Mouse (Mus musculus) pancreas, adult 10 weeks (tissue): Measurements from ENCODE around the gene Prune1. TPM values are rescaled to one million over a fixed set of nuclear protein-coding genes. Genes with fewer than 3 reads are reported as not detected.

Source experiments
- polyA plus RNA-seq: library from polyadenylated mRNA; stranded (reverse); fragments of 350-450 nt; fragmentation: Illumina TruSeq; extraction: RNeasy Lipid Tissue Mini Kit (QIAGEN cat#74804); gene quantifications from one replicate; pipeline ENCODE4 v1.2.3, GENCODE M21; 2015; ENCODE audit warnings: low read depth, low replicate concordance; ENCODE audit not compliant: insufficient read depth

The Prune1 gene
- 2.3 TPM for polyA plus RNA-seq

DNA sequence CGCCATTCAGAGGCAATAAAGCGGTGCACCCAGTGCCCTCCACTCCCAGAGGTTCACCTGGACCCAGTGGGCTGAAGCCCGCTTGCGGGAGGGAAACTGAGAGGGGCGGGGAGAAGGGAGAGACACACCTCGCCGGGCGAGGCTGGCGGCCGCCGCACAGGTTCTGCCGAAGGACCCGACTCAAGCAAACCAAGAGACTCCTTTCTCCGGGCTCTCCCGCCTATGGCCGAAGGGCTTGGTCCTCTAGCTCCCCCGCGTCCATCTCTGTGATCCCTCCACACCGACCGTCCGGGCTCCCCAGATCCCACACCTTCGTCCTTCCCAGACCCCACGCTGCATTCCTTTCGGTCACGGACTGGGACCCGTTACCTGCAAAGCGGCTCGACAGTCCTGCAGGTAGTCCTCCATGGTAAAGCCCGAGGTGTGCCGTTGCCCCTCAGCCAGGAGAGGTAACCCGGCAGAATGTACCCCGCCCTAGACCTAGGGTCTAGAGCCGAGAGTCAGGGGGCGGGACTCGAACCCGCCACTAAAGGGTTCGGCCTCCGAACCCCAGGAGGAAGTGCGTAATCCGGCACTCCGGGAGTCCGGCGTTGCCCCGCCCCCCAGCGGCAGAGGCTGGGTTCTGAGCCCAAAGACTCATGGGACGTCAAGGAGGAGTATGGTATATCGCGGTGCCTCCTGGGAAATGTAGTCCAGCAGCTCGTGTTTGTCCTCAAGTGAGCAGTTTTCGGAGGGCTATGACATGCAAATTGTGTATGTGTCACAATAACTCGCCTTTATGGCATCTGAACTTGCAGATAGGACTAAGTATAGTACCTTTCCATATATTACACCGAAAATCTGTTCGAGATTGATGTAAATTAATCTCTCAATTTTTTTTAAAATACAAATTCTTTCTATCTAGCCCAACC lies at the start of gene Prune1, which contains the start of gene Mindy1:
TSS of gene Prune1 (minus strand) at position 861 of the 911 bp plus-strand sequence.
TSS of gene Mindy1 (plus strand) at position 130 of the 911 bp plus-strand sequence.

GRCm38 (mm10) chr3:95314486-95315093 lies 32.7 kb upstream of the Prune1 start, which contains the start of gene Cers2:
Gene Cers2 (plus strand): TSS chr3:95314791.

DNA sequence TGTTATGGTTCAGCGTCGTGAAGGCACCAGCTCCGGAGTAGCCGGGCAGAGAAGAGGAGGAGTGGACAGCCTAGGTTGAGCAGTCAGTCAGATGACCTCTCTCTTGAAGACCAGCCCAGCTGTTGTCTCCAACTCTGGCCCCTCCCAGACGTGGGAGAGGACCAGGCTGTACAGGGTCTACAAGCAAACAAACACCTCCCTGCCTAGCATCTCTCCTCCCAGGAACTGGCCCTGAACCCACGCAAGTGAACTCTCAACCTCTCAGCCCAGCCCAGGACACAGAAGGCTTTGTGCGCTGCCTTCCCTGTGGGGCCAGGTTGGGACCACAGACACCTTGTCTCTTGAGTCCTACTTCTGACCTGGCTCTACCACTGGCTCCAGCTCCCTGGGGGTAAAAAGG lies 25.2 kb upstream of the Prune1 start, which contains the start of gene Anxa9:
TSS of gene Anxa9 (minus strand) at position 77 of the 400 bp plus-strand sequence.

DNA sequence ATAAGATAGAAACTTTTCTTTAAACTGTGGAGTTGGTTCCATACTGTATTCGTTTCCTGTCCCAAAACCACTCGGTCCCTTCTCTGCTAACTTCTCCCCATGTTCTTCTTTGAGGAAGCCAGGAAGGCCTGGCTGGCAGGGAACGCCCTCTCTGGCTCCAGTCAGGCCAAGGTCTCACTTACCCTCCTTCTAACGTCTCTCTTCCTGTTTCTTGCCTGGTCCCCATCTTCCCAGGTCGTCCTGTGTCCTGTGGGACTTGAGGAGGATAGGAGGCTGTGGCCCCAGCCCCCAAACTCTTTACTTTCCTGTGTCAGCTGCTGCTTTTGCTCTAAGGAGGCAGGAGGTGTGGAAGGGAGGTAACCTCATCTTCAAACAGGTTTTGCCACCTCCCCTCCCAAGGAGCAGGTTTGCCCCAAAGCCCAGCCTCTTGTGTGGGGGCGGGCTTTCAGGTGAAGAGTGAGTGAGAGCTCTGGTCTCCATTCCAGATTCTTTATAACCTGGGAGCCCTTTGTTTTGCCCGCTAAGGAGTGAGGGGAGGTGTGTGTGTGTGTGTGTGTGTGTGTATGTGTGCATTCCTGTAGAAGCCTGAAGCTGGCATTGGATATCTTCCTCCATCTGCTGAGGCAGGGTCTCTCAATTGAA lies 31.0 kb downstream of the Prune1 start, which contains the start of gene Bnipl:
TSS of gene Bnipl (minus strand) at position 411 of the 642 bp plus-strand sequence.

DNA sequence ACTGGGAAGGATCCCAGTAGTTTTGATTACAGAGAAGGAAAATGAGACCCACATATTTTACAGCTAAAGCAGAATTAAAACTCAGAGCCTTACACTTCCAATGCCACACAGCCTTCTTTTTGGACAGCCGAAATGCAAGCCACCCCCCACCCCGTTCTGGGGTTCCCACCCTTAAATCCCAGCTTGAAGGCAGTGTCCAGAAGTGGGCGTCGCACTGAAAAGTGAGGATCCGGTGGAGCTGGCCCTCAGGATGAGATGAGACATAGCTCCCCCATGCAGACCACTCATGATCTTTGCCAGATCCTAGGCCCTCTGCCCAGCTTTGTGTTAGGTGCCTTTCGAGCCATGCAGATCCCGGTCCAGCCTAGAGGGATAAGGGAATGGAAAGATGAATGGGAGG lies 40.4 kb downstream of the Prune1 start, which contains the start of gene Gm128:
TSS of gene Gm128 (minus strand) at position 101 of the 400 bp plus-strand sequence.

DNA sequence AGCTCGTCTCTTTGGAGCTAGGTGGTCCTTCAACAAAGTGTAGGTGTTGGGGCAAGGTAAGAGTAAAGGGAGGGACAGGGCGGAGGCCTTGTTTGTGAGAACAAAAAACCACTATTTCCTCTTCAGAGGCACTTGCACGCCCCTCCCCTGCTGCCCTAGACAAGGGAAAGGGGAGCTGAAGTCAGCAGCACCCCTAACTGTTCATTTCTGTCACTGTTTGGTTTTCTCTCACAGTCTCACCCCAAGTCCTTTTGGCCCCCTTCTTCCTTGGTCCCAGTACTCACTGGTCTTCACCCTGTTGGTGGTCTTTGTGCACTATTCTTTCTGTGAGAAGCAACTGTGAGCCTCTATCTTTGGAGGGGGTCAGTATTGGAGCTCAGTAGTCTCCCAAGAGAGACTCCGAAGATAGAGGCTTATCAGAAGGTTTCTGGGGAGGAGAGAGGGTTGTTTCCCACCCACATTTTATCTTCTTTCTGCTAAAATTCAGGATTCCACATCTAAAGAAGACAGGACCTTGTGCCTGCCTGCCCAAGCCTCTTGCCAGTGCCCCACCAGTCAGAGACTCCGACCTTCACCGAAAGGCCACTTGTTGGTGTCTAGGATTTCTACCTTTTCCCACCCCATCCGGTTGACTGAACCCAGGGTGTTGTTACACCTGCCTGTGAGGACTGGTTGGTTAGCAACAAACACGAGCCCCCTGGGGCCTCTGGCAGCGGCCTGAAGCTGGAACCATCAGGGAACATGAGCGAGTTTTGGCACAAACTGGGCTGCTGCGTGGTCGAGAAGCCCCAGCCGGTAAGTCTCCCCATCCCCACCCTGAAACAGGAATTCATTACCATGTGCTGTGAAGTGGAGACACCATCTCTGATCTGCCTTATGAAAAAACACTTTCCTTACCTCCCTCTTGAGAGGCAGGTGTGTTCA lies 50.3 kb downstream of the Prune1 start, which contains the start of gene Mllt11:
TSS of gene Mllt11 (minus strand) at position 874 of the 924 bp plus-strand sequence.

DNA sequence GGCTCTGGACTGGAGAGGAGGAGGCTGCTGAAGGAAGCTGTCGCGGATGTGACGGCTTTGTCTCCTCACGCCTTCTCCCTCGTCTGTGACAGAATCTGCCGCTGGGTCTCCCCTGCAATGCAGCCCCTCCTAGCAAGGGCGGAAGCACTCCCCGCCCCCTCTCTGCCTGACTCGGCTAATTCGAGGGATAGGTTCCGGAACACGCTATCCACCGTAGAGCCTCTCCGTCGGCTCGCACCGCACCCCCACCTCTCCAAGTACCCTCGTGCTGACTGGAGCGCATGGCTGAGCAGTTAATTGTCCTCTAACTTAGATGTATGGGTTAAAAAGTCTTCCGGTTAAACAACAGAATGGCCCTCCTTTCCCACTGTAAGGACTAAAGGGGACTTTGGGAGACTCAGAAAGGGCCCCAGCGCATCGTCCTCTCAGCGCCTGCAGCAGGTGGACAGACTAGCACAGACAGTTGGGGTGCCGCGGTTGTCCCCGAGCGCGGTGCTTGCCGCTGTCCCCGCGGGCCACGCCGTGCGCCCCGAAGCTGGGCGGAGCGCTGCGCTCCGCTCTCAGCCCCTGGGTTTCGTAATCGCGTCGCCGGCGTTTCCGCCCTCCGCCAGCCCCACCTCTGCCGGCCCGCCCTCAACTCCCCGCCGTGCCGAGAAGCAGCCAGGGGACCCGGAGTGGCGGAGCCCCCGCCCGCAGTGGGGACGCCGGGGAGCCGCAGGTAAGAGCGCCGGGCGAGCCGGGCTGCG lies 53.6 kb downstream of the Prune1 start, which contains the start of gene Cdc42se1:
TSS of gene Cdc42se1 (plus strand) at position 585 of the 746 bp plus-strand sequence.

GRCm38 (mm10) chr3:95217255-95218134 lies 64.4 kb downstream of the Prune1 start, which contains the start of gene Gabpb2:
Gene Gabpb2 (minus strand): TSS chr3:95217916.

Other genes with a start within 250 kb of the Prune1 start
- gene Psmd4, start 239.5 kb downstream of the Prune1 start, polyA plus RNA-seq: 40.1 TPM
- 4.5 TPM for gene Pip5k1a, start 175.1 kb downstream of the Prune1 start, polyA plus RNA-seq
- gene Vps72, start 171.1 kb downstream of the Prune1 start, polyA plus RNA-seq: 9.9 TPM
- not detected for gene Tmod4, start 157.6 kb downstream of the Prune1 start, polyA plus RNA-seq
- 14.9 TPM for gene Scnm1, start 148.1 kb downstream of the Prune1 start, polyA plus RNA-seq
- gene Lysmd1, start 148.0 kb downstream of the Prune1 start, polyA plus RNA-seq: 1.8 TPM
- 2.8 TPM for gene Tnfaip8l2, start 139.7 kb downstream of the Prune1 start, polyA plus RNA-seq
- gene Sema6c, start 121.6 kb downstream of the Prune1 start, polyA plus RNA-seq: 4.6 TPM
- gene Gabpb2, start 64.2 kb downstream of the Prune1 start, polyA plus RNA-seq: 5.2 TPM
- 15.7 TPM for gene Cdc42se1, start 53.3 kb downstream of the Prune1 start, polyA plus RNA-seq
- 5.8 TPM for gene Mllt11, start 49.9 kb downstream of the Prune1 start, polyA plus RNA-seq
- gene Gm128, start 40.5 kb downstream of the Prune1 start, polyA plus RNA-seq: not detected
- not detected for gene Bnipl, start 30.9 kb downstream of the Prune1 start, polyA plus RNA-seq
- gene Mindy1, start 731 bp downstream of the Prune1 start, polyA plus RNA-seq: 27.6 TPM
- gene Anxa9, start 25.1 kb upstream of the Prune1 start, polyA plus RNA-seq: 2.8 TPM
- 33.2 TPM for gene Cers2, start 32.7 kb upstream of the Prune1 start, polyA plus RNA-seq
- 10.3 TPM for gene Setdb1, start 75.1 kb upstream of the Prune1 start, polyA plus RNA-seq
- gene 4930558C23Rik, start 120.8 kb upstream of the Prune1 start, polyA plus RNA-seq: not detected
- 9.4 TPM for gene Arnt, start 152.3 kb upstream of the Prune1 start, polyA plus RNA-seq
- 3.1 TPM for gene Ctsk, start 217.2 kb upstream of the Prune1 start, polyA plus RNA-seq
- 14.4 TPM for gene Ctss, start 244.7 kb upstream of the Prune1 start, polyA plus RNA-seq